Comparison of ENCODE assay signal across 19 mouse cellular contexts in the genomic region with DNA sequence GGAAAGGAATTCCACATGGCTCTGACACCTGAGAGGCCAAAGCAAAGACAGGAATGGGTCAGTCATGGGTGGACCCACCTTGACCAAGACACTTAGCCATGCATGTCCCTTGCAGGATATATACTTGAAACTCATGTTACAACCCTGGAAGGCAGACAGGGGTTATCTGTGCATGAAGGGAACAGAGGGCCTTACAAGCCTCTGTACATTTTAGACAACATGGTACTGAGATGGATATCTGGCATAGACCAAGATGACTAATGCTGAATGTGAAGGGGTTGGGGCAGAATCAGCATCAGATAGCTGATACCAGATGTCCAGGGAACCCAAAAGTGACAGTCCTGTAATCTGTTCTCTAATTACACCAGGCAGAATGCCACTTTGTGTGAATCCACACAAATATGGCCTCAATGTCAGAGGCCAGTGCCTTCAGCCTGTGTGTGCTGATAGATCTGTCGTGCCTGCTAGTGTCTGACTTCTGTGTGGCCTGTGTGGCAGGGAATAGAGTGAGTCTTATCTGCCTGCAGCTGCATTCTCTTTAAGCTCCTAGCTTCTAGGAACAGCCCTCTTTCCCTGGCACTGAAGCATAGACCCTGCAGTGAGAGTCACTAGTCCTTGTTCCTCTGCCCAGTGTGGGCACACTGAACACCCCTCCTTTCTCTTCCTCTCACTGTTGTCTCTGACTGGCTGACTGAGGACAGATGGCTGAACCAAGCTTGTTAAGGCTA. TPM values are rescaled to one million over a fixed set of nuclear protein-coding genes. Genes with fewer than 3 reads are reported as not detected.
DNase-seq lines count a peak whose midpoint lies in the region; ATAC-seq and TF ChIP-seq lines count a peak whose summit lies in the region.
"Had no signal": no experiment of that assay in that cellular context is flagged by ENCODE, and none has a peak within 500 bp of the region (broad histone marks: within the 10 kb centered on the region; RNA-seq: fewer than 3 reads in every experiment).

No protein-coding gene starts in this region.

- H3K36me3 ChIP-seq in heart, postnatal 0 days (replicated peaks; ENCODE audit: control insufficient read depth, insufficient read depth, low read length), result peaks cover 24% of the 10 kb centered on the region
- H3K36me3 ChIP-seq in liver, embryonic 12.5 days, result no peaks in the 10 kb centered on the region
- H3K36me3 ChIP-seq: G1E; midbrain, embryonic 15.5 days had no signal

- ATAC-seq in heart, postnatal 0 days (ENCODE audit: insufficient read depth, low read depth), result peak; percentile 67
- peak; percentile 90 for ATAC-seq in liver, embryonic 12.5 days
- ATAC-seq: intestine, postnatal 0 days; midbrain, embryonic 15.5 days had no signal

- H3K27ac ChIP-seq in heart, postnatal 0 days (ENCODE audit: low read depth), result peak overlapping the region; percentile 55
- H3K27ac ChIP-seq in liver, embryonic 12.5 days, result peak overlapping the region; percentile 66
- H3K27ac ChIP-seq: limb, embryonic 15.5 days; midbrain, embryonic 15.5 days; neural tube, embryonic 13.5 days had no signal

- 35% methylated on average over 1 of the region's 1 CpGs for WGBS in heart, postnatal 0 days
- 28% methylated on average over 1 of the region's 1 CpGs for WGBS in liver, embryonic 12.5 days (ENCODE audit: insufficient replicate concordance)

- no peaks in the 10 kb centered on the region; the same call in 1 of the 2 replicates for H3K4me1 ChIP-seq in heart, postnatal 0 days (ENCODE audit: control insufficient read depth, insufficient read depth)
- H3K4me1 ChIP-seq in liver, embryonic 12.5 days, result peaks cover 18% of the 10 kb centered on the region
- H3K4me1 ChIP-seq: limb, embryonic 15.5 days; midbrain, embryonic 15.5 days; neural tube, embryonic 13.5 days had no signal

- no peak overlapping the region for H3K4me3 ChIP-seq in heart, postnatal 0 days (ENCODE audit: low read depth, low read length)
- H3K4me3 ChIP-seq in liver, embryonic 12.5 days, result no peak overlapping the region
- H3K4me3 ChIP-seq: limb, embryonic 15.5 days; midbrain, embryonic 15.5 days; neural tube, embryonic 13.5 days had no signal

- no peak for TF ChIP-seq EP300 in heart, postnatal 0 days (IDR thresholded peaks at IDR 0.05; ENCODE audit: low read depth)

- no peak overlapping the region for H3K4me2 ChIP-seq in heart, postnatal 0 days (ENCODE audit: low read depth, low read length)
- no peak overlapping the region for H3K4me2 ChIP-seq in liver, embryonic 12.5 days
- H3K4me2 ChIP-seq: limb, embryonic 15.5 days; midbrain, embryonic 15.5 days; neural tube, embryonic 13.5 days had no signal

- no peak overlapping the region for H3K9ac ChIP-seq in heart, postnatal 0 days (replicated peaks; ENCODE audit: low read depth, low read length)
- no peak overlapping the region for H3K9ac ChIP-seq in liver, embryonic 12.5 days
- H3K9ac ChIP-seq: limb, embryonic 15.5 days; midbrain, embryonic 15.5 days; neural tube, embryonic 13.5 days had no signal

- intact Hi-C loops in heart, postnatal 14 days (cut with DNase I), result no loop called here

- H3K9me3 ChIP-seq in heart, postnatal 0 days (replicated peaks; ENCODE audit: control insufficient read depth, low read length), result no peaks in the 10 kb centered on the region
- no peaks in the 10 kb centered on the region for H3K9me3 ChIP-seq in liver, embryonic 12.5 days (replicated peaks)
- H3K9me3 ChIP-seq: limb, embryonic 15.5 days; midbrain, embryonic 15.5 days; neural tube, embryonic 13.5 days had no signal

- peak; percentile 35 to 54 for DNase-seq in cerebellum, postnatal 14 days
- no peak for DNase-seq in cerebellum, adult 9-11 months
- peak; percentile 12 for DNase-seq in heart, postnatal 0 days (ENCODE audit: low spot score)
- DNase-seq in heart, postnatal 14 days, result no peak
- DNase-seq in 416B (ENCODE audit: low read depth) (peak; percentile 3), MN1 (ENCODE audit: low spot score) (no peak)
- DNase-seq in retina, embryonic 14.5 days (ENCODE audit: low spot score), result no peak
- DNase-seq: adrenal gland, postnatal 36 days; embryo, embryonic 11 days; kidney, postnatal 10 days; lung, postnatal 4 days; thymus, adult 18-20 months had no signal

- no peaks in the 10 kb centered on the region for H3K27me3 ChIP-seq in heart, postnatal 0 days (ENCODE audit: control insufficient read depth, insufficient read depth, low read length)
- no peaks in the 10 kb centered on the region for H3K27me3 ChIP-seq in liver, embryonic 12.5 days (replicated peaks)
- H3K27me3 ChIP-seq: limb, embryonic 15.5 days; midbrain, embryonic 15.5 days; neural tube, embryonic 13.5 days had no signal

- no peak for TF ChIP-seq CTCF in heart, postnatal 0 days (IDR thresholded peaks at IDR 0.05; ENCODE audit: low read depth)

RNA-seq across cellular contexts. Expression of a gene that starts 19.1 kb away (rescaled TPM):
- not detected in 2 replicates for total RNA-seq in heart, postnatal 0 days (2014; rRNA removed; ENCODE audit: low replicate concordance)
- polyA plus RNA-seq in heart, postnatal 0 days (2015; fragmentation: Nextera tagmentation; extraction: Ambion mirVana), result 0.18 and 0.43 TPM in 2 replicates
- total RNA-seq in heart, postnatal 14 days (2021), result under 1 TPM in 1 of 2 experiments, not detected in 1; 0.29 TPM
- not detected in 2 replicates for polyA plus RNA-seq in liver, embryonic 12.5 days (2016; fragmentation: Nextera tagmentation; extraction: Ambion mirVana)
- polyA plus RNA-seq: G1E; spleen, adult 2 months had no signal

RNA-seq across cellular contexts. Expression of a gene that starts 22.3 kb away (rescaled TPM):
- 1.2 and 3.8 TPM in 2 replicates for total RNA-seq in heart, postnatal 0 days (2014; rRNA removed; ENCODE audit: low replicate concordance)
- 2.7 and 3.4 TPM in 2 replicates for polyA plus RNA-seq in heart, postnatal 0 days (2015; fragmentation: Nextera tagmentation; extraction: Ambion mirVana)
- 1 to 10 TPM; 1.9 to 2.2 TPM for total RNA-seq in heart, postnatal 14 days (2021)
- 1.9 and 2.3 TPM in 2 replicates for polyA plus RNA-seq in liver, embryonic 12.5 days (2016; fragmentation: Nextera tagmentation; extraction: Ambion mirVana)

RNA-seq across cellular contexts. Expression of a gene that starts 41.7 kb away (rescaled TPM):
- 24.9 and 30.0 TPM in 2 replicates for total RNA-seq in heart, postnatal 0 days (2014; rRNA removed; ENCODE audit: low replicate concordance)
- 14.3 and 15.0 TPM in 2 replicates for polyA plus RNA-seq in heart, postnatal 0 days (2015; fragmentation: Nextera tagmentation; extraction: Ambion mirVana)
- total RNA-seq in heart, postnatal 14 days (2021), result 1 to 10 TPM; 4.4 to 5.8 TPM
- polyA plus RNA-seq in liver, embryonic 12.5 days (2016; fragmentation: Nextera tagmentation; extraction: Ambion mirVana), result 27.3 and 28.4 TPM in 2 replicates

RNA-seq across cellular contexts. Expression of a gene that starts 48.7 kb away (rescaled TPM):
- 14.0 and 18.1 TPM in 2 replicates for total RNA-seq in heart, postnatal 0 days (2014; rRNA removed; ENCODE audit: low replicate concordance)
- polyA plus RNA-seq in heart, postnatal 0 days (2015; fragmentation: Nextera tagmentation; extraction: Ambion mirVana), result 19.5 and 20.9 TPM in 2 replicates
- total RNA-seq in heart, postnatal 14 days (2021), result 10 to 100 TPM; 27.6 to 28.9 TPM
- 13.4 and 13.9 TPM in 2 replicates for polyA plus RNA-seq in liver, embryonic 12.5 days (2016; fragmentation: Nextera tagmentation; extraction: Ambion mirVana)

Comparison
In these comparisons a context has a peak if more than half of its experiments do, and no peak if none do; other contexts are left out.
1. DNase-seq: peak in cerebellum, postnatal 14 days (2 of 2), heart, postnatal 0 days (single experiment) and 416B (single experiment); none in cerebellum, adult 9-11 months (single experiment), heart, postnatal 14 days (0 of 2), MN1 (single experiment) and retina, embryonic 14.5 days (single experiment).